Mouse (Mus musculus): ENCODE data around the gene Sort1. TPM values are rescaled to one million over a fixed set of nuclear protein-coding genes. Genes with fewer than 3 reads are reported as not detected.

The Sort1 gene
- total RNA-seq, 2 experiments from 2014 or later = 24.3 to 26.9 TPM

- DNase-seq = peak in 1 of 2 experiments; percentile 40
- intact Hi-C loops (cut with DNase I) = no loop called here
Measured at GRCm38 (mm10) chr3:108372274-108372673, 88.4 kb downstream of the Sort1 start.

DNA sequence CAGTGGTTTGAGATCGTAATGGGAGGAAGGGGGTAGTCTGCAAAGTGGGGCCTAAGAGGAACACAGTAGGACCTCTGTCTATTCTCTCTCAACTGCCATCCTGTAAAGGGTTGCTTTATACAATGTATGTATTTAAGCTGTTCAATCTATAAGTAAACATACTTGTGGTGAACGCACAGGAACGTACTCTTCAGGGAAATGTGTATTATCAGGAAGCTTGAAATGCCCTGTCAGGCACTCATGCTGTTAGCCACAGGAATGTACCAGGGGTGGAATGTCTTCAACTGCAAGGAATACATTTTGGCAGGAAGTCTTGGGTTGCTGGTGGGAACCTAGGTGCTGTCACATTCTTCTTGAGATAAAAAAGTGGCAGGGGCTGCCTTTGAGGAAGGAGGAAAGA is 88.8 kb downstream of the Sort1 start:
- no peak for DNase-seq
- intact Hi-C loops (cut with DNase I) = no loop called here

- DNase-seq = no peak
- intact Hi-C loops (cut with DNase I) = no loop called here
Measured at GRCm38 (mm10) chr3:108378875-108379663, 95.2 kb downstream of the Sort1 start.

DNA sequence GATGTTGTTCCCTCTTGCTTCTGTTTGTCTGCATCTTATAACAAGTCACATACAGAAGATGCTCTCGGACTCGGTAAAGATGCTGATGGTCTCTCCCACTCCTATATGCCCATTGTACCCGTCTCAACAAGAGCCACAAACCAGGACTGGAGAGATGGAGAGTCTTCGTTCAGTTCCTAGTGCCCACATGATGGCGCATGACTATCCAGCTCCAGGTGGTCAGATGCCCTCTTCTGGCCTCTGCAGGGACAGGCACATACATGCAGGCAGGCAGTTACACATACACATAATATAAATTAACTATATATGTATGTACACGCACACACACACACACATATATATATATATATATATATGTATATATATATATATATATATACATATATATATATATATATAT is 96.8 kb downstream of the Sort1 start:
- intact Hi-C loops (cut with DNase I) = no loop called here

GRCm38 (mm10) chr3:108381945-108382875 is 98.3 kb downstream of the Sort1 start:
- DNase-seq = peak; percentile 21 to 24
- intact Hi-C loops (cut with DNase I) = no loop called here

More for the DNA sequence above, 96.8 kb downstream of the Sort1 start:
- no peak for DNase-seq

DNA sequence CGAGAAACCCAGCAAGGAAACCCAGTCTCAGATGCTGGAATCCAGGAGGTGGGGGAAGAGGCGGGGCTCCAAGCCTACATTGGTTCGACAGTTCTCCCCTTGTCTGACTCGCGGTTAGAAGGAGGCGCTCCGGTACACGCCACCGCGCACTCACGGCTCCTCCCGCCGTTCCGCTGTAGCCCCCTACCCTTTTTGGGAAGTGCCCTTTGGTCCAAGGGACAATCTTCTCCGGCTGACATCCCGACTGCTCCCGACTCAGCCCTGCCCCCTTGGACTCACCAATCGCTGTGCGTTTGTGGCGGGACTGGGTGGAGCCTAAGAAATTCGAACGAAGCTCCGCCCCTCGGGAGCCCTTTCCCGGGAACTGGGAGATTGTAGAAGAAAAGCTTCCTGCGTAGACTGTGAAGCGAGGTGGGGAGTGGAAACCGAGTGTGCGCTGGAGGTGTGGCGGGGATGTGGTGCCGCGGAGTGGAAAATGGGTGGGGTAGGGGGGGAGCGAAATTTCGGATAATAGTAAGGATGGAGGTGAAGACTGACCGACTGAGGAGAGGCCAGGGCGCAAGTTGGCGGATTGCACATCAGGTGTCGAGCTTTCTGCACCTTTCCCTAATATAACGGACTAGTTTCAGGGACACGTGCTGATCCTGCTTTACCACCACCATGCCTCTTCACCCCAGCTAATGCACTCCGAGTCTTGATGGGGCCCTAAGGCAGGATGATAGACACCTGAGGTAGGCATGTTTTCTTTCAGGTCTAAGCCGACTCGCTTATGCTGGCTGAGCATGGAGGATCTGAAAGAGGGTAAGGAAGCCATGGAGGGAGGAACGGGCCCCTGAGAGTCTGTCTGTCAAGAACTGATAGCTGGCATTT is 99.8 kb downstream of the Sort1 start, which contains the start of gene Psrc1:
Psrc1 (plus strand) TSS at position 355 of the 870 bp plus-strand sequence.
- intact Hi-C loops (cut with DNase I) = no loop called here
- DNase-seq = peak; percentile 93 to 94

- no peak for DNase-seq
- intact Hi-C loops (cut with DNase I) = no loop called here
Measured at GRCm38 (mm10) chr3:108384425-108384824, 100.5 kb downstream of the Sort1 start.

DNA sequence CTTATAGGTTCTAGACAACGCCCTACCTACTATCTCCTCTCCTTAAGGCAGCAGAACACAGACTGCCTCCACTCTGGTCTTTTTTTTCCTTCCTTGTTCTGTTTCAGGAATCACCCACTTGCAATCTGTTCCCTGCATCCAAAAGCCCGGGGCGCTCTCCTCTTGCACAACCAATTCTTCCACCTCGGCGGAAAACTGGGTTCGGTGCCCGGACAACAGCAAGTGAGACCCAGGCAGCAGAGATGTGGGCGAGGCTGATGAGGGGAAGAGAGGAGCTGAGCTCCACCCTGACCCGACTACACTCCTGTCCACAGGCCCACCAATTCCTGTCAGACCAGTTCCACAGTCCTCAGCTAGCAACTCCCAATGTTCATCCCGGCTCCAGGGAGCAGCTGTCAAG is 102.3 kb downstream of the Sort1 start:
- no peak for DNase-seq
- intact Hi-C loops (cut with DNase I) = no loop called here

DNA sequence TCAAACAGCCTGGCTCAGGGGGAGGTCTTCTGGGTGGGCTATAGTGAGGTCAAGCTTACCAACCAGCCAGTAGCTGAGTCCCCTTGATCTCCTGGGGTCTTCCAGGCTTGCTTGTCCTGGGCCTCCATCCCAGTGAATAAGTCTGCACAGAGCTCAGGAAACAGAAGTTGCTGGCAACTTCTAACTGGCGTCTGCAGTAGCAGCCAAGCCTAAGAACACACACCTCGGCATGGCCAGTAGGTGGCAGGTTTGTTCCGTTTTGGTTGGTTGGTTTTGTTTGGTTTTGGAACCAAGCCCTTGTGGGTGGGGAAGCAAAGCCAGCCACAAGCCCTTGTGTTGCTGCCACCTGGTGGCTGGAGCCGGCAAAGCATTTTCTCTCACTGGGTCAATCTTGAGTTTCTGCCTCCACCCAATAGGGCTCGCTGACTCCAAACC is 105.2 kb downstream of the Sort1 start:
- DNase-seq = peak; percentile 96 to 99
- intact Hi-C loops (cut with DNase I) = loop anchor here (1.0 kb wide), 1 partner anchor 107 kb away; no protein-coding TSS in a partner anchor

DNA sequence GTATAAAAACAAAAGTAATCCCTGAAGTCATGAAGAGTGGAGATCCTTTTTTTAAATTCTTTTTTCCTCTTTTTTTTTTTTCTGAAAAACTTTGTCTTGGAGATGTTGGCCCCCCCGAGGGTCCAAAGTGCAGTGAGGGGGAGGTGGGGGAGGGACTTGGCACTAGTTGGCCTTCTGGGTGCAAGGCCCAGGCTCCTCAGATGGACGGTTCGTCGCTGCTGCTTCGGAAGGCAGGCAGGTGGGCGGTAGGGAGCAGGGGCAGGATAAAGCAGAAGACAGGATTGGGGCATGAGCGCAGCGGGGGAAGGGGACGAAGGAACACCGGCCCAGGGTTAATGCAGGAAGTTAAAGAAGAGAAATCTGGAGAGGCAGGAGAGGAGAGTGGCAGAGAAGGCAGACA is 108.4 kb downstream of the Sort1 start:
- intact Hi-C loops (cut with DNase I) = loop anchor here (5.0 kb wide), 1 partner anchor 230 kb away; no protein-coding TSS in a partner anchor
- DNase-seq = no peak

DNA sequence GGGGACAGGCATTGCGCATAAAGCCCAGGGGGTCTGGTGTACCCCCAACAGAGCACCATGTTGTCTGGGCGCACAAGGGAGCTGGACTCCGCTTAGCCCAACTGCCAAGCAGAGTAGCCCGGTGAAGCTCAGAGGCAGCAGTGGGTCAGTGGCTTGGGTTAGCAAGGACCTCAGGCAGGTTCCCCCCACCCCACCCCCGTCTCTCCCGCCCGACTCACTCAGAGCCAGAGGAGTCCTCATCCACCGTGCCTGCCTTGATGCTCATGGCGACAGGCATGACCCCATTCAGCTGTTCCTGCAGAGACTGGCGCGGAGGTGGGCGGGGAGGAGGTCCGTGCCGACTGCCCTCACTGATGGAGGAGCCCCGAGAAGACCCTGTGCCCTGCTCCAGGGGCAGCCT is 108.9 kb downstream of the Sort1 start:
- DNase-seq = no peak
- intact Hi-C loops (cut with DNase I) = loop anchor here (5.0 kb wide), 1 partner anchor 230 kb away; no protein-coding TSS in a partner anchor

DNA sequence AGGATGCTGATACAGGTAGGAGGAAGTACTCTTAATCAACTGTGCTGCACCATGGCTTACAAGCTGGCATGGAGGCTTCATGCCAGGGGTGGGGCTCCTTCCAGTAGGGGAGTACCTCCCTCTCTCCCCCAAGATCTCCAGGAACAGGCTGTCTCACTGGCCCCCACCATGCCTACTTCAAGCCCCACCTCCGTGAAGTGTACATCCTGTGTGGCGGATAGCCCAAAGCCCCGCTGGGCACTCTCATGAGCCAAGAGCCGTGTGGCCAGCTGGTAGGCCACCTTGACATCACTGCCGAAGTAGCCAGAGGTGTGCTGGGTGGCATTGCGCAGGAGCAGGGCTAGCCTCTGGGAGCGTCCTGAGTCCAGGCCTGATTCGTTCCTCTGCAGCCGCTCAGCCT is 114.4 kb downstream of the Sort1 start:
- intact Hi-C loops (cut with DNase I) = no loop called here
- no peak for DNase-seq

- no peak for DNase-seq
- intact Hi-C loops (cut with DNase I) = loop anchor here (2.0 to 5.0 kb wide), 3 partner anchors 57 to 372 kb away; no protein-coding TSS in a partner anchor
Measured at GRCm38 (mm10) chr3:108400442-108400841, 116.6 kb downstream of the Sort1 start.

DNA sequence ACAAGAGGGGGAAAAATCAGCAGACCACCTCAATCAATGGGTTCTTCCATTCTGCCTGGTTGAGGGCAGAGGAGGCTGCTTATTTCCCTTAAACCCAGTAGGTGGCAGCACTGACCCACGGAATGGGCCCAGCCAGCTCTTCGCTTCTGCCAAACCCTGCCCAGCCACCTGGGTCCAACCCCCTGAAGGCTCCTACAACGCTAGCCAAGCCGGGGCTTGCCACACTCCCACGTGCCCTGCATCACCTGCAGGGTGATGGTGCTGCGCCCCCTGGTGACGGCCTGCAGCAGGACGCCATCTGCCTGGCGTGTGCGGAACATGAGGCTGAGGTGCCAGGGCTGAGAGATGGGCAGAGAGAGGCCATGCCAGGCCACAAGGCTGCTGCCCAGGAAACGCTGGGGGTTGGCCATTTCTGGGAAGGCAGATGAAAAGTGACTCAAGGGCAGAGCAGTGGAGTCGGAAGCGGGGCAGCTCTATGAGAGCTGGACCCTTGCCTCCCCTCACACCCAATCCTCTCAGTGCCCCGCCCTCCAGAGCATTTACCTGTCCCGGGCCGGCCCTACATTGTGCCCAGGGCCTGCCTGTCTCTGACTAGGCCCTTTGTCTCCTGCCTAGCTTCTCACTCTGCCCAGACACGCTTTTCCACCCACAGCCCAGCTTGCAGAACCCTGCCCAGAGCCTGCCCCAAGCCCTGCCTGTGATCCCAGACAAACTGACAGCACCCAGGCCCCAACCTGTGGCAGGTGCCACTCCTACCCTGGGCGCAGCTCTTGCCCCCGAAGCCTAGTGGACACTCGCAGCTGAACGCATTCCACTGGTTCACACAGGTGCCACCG is 118.0 kb downstream of the Sort1 start:
- peak; percentile 90 to 92 for DNase-seq
- intact Hi-C loops (cut with DNase I) = loop anchor here (1.0 to 5.0 kb wide), 4 partner anchors 55 to 370 kb away; no protein-coding TSS in a partner anchor

DNA sequence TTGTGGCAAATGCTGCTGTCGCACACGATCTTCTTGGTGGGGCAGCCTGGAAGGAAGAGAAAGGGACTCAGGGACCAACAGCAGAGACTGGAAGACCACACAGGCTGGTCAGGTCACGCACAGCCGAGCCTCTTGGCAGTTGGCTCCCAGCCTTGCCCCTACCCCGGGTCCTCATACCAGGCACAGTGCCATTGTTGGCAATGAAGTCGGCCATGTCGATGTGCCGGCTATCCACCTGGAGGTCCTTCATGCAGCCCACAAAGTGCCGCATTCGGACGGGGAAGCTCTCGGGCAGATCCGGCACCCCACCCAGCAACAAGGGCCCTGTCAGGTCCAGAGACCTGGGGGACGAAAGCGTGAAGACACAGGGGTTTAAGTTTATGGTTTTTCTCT is 118.6 kb downstream of the Sort1 start:
- DNase-seq = no peak
- intact Hi-C loops (cut with DNase I) = loop anchor here (5.0 kb wide), 2 partner anchors 55 to 370 kb away; no protein-coding TSS in a partner anchor

DNA sequence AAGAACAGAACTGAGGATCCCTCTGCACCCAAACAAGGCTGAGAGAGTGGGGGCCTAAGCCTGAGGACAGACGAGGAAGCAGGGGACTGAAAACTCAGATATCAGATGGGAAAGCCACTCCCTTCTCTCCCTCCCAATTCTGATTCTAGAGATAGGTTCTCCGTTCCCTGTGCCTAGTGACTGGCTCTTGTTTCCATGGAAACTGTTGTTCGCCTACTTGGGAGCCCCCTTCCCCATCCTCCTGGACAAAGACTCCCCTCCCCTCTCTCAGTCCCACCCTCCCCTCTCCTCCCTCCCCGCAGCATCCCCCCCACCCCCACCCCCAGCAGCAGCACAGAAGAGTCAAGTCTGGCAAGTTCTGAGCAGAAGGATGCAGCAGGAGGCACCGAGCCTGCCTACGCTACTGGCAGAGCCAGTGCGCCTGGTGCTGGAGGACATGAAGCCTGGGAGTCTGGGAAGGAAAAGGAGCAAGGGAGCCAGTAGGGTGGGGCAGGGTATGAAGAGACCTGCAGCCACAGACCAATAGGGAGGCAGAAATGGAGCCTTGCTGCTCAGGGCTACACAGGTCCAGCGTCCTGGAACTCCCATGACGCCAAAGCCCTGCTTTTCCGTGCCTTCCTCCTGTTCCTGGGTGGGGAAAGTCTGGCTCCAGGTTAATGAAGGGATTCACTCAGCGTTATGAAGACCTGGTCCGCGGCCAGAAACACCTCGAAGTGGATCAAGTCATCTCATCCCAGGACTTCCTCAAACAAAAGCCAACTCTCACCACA is 121.8 kb downstream of the Sort1 start:
- DNase-seq = no peak
- intact Hi-C loops (cut with DNase I) = no loop called here

DNA sequence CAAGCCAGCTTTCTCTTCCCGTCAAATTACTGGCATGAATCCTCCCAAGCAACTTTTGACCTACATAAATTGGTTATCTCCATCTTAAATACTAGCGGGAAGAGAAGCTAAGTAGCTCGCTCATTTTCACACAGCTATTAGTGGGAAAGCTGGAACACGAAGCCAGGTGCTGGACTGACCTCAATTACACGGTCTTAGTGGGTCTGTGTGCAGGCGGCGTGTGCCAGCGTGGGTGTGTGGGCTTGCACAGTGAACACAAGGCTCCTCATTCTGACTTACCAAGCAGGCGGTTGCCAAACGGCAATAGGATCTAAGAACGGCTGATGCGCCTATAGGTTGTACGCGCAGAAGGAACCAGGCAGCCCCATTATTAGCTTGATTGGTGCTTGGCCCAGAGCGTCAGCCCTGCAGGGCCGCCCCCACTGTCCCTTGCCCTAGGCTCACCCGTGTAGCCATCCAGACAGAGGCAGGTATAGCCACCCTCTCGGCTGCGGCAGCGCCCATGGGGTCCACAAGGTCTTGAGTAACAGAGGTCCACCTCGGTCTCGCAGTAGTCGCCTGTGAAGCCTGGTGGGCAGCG is 122.5 kb downstream of the Sort1 start:
- DNase-seq = no peak
- intact Hi-C loops (cut with DNase I) = no loop called here

GRCm38 (mm10) chr3:108408517-108409008 is 124.7 kb downstream of the Sort1 start:
- intact Hi-C loops (cut with DNase I) = no loop called here
- DNase-seq = no peak
